Mouse (Mus musculus): ENCODE measurements at regions not wholly inside any gene's neighbourhood (a gene's known extent, or its start where the extent isn't known, plus 50 kb on each side); places are given as distances from the start of the nearest gene placed in this dataset.

- TF ChIP-seq EP300 (IDR thresholded peaks at IDR 0.05; ENCODE audit: low read depth) (no peak), CTCF (IDR thresholded peaks at IDR 0.05; ENCODE audit: low read depth) (no peak)
Observed at GRCm38 (mm10) chr4:5294030-5294429, 500.9 kb upstream of the Impad1 start.

Data from liver, embryonic 14.5 days (tissue).